Mouse (Mus musculus): ENCODE results near the gene Fbxw5.

Gene Fbxw5

GRCm38 (mm10) chr2:25500576-25501405 is at the start of gene Fbxw5:
TSS of gene Fbxw5 (plus strand) at chr2:25500750.
- DNase-seq = peak; percentile 85

DNA sequence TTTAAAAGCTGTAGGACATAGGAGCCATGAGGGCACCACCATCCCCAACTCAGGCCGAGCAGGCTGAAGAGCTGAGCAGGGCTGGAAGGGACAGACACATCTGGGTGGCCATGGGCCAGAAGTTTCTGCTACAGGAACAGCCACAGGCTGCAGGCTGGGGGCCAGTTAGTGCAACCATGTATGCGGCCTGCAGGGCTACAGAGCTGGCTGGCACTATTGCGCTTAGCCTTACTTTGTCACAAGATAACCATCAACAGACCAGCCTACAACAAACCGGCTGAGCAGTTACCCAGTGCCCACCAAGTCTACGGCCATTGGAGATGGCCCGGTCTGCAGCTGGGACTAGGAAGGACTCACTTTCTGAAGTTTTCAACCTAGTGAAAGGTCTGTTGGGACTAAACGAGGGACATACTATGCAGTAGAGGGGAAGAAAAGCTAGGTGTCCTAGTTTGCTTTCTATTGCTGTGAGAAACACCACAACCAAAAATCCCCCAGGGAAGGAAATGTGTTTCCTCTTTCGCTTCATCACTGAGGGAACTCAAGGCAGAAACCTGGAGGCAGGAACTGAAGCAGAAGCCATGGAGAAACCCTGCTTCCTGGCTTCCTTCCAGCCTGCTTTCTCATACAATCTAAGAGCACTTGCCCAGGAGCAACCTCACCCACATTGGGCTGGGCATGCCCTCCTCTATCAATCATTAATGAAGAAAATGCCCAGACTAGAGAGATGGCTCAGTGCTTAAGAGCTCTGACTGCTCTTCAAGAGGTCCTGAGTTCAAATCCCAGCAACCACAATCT is 49.5 kb upstream of the Fbxw5 start:
- no peak for DNase-seq

DNA sequence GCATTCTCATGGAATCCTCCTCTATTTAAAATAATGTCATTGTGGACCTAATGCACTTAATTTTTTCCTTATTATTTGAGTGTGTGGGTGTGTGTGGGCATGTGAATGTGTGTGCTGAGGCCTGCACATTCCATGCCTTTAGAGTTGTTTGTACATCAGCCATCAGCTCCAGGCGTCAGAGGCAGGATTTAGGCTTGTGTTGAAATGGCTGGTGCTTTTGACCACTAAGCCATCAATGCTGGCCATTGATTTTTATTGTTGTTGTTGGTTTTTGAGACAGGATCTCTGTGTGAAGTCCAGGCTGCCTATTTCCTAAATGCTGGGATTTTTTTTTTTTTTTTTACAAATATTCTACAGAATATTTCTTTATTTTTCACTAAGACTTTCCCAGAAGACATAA is 47.6 kb upstream of the Fbxw5 start:
- DNase-seq = no peak

DNA sequence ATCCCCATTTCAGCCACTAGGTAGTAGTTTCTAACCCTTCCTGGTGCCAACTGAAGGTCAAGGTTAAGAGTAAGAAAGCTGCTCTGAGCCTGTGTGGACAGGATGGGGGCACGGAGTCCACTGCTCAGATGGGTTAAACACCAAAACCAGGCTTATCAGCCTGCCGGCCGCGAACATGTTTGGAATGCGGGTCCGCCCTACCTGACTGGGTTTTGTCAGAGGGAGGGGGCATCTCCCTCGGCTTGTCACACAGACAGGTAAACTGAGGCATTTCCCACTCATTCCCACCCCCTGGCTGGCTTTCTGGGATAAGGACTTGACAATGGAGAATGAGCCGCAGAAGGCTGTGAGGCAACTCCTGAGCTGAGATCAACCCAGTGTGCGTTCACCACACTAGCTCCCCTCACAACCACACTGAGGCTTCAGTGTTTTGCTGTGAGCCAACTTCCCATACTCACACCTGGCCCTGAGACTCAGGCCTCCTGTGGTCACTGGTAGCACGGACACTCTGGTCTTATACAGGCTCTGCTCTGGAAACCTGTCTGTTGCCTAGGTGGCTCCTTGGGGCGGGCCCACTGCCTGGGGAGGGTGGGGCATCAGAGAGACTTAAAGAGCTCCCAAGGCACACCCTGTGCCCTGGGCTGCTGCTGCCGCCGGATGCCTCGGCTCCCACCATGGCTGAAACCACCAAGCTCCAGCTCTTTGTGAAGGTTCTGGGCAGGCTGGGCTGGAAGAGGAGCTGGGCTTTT is 44.2 kb upstream of the Fbxw5 start, which contains the start of gene Clic3:
Gene Clic3 (plus strand): TSS at position 634 of the 749 bp plus-strand sequence.
- no peak for DNase-seq

DNA sequence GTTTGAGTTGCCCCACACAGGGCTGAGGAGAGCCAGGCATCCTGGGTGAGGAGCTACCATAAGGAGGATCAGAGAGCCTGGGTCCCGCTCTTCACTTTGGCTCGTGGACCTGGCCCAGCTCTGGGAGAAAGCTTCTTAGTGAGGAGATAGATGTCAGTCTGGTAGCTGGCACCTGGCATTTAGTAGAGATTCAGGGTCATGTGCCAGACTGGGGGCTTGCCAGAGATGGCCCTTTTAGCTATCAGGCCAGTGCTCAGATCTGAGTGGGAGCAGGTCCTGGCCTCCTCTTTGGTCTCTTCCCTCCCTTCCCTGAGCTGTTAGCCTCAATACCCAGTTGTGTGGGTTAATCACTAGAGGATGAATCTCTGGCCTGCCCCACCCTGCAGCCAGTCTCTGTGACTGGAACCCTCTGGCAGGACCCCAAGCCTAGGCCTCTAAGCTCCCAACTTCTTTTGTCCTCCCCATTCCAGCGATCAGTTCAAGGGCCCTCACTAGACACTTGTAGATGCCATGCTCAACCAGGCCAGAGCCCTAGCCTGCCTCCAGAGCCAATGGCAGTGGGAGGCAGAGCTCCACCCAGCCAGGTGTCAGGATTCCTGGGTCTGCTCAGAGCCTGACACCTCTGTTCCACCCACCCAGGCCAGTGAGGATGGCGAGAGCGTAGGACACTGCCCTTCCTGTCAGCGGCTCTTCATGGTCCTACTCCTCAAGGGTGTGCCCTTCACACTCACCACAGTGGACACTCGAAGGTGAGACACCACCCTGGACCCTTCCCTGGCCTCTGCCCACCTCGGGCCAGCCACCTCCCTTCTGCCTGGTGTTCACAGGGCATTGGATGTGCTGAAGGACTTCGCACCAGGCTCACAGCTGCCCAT is 43.3 kb upstream of the Fbxw5 start:
- no peak for DNase-seq

- no peak for DNase-seq
Observed at GRCm38 (mm10) chr2:25458911-25459310, 41.6 kb upstream of the Fbxw5 start.

GRCm38 (mm10) chr2:25460135-25460534 is 40.4 kb upstream of the Fbxw5 start:
- DNase-seq = peak; percentile 44

DNA sequence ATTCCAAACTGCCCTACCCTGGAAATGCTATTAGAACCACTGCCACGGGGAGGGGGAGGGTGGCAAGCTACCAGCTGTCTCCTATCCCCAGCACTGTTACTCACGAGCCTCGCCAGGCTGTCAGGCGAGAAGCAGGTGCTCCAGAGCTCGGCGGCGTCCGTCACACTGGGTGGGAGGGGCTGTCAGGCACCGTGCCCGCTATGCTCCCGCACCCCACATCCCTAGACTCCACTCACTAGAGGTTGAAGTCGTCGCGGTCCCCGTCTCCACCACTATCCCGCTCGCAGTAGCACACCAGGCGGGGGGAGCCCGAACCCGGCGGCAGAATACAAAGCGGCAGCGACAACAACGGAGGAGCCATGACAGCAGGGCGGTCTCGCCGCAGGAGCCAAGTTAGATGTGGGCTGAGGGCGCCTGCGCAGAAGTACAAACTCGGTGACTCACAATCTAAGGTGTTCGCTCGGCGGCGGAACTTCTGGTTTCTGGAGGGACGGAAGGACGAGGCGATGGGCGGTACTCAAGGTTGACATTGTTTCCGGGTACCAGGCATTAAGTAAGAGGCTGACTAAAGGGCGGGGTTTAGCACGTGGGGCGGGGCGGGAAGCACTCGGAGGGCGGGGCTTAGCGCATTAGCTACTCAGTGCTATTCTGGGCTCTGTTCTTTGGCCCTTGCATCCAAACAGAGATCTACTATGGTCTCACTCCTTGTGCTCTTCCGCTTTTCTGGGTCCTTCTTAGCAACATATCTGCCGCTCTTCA is 39.8 kb upstream of the Fbxw5 start, which contains the start of gene Paxx:
Gene Paxx (minus strand): TSS at position 544 of the 759 bp plus-strand sequence.
- peak; percentile 95 for DNase-seq

- DNase-seq = no peak
Observed at GRCm38 (mm10) chr2:25461407-25461806, 39.1 kb upstream of the Fbxw5 start.

- DNase-seq = no peak
Observed at GRCm38 (mm10) chr2:25463630-25464029, 36.9 kb upstream of the Fbxw5 start.

DNA sequence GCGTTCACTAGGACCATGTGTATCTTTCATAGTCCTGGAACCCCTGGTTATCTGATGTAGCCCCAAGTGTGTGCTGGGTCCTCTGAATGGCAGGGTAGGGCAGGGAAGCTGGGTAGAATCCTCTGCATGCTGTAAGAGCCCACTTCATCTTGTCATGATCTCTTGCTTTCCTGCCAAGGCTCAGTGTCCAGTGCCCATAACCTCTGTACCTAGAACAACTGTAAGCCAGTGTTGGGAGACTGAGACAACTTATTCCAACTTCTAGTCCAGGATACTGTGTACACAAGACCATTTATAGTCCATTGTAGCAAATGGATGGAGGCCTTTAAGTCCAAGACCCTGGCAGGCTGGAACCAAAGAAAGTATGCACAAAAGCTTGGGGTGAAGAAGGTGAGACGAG is 35.3 kb upstream of the Fbxw5 start:
- no peak for DNase-seq

DNA sequence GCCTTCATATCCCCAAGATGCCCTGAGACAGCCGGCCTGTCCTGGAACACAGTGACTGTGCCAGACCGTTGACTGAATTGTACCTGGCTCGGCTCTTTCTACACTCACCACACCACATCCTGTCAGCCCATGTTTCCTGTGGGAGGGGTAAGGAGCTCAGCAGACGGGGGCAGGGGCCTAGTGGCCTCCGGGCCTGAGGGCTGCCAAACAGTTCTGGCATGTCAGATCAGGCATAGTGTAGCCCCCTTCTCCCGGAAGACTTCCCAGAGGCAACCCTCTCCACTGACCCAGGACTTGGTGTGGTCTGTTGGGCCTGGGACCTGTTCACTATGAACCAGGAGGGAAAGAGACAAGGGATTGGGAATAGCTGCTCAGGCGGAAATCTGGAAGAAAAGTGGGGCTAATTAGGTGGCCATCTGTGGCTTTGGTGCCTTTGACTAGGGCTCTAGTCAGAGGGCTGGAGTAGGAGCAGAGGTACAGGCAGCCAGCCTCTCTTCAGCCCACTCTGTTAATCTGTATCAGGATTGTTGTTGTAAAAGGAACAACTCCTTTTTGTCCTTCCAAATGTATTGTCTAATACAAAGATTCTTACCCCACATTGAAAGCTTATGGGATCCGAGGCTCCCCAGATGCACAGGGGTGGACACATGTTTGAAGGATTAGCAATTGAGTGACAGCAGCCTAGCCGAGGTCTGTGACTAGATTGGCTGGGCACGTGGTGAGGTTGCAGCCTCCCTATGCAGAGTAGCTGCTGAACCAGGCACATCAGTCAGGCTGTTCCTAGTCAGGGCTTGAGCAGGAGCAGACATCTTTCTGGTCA is 34.5 kb upstream of the Fbxw5 start:
- DNase-seq = peak; percentile 78

DNA sequence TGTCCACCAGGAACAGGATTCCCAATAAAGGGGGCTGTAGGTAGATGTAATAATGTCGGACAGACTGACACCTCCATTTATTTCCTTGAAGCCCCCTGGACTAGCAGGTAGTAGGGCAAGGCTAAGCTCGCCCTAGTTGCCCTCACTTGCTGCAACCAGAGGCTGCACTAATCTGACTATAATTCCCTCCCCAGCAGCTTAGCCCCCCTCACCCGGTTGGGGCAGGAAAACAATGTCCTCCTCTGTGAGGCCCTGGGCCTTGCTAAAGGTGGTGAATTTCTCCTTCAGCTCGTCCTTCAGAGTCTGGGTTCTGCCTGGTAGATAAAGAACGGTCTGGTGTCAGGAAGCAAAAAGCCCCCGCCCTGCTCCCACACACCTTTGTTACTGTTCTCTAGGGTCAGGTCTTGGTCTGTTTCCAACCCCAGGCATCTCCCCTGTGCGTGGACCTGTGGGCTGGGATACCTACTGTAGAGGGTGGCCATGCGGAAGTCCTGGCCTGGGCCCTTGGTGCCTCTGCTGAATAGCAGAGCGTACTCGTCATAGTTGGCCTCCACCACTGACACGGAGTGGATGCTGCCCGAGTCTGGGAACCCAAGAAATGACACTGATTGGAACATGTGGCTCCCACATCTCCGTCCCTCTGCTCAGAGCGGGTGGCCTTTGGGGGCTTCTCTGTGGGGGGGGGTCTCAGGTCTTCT is 32.8 kb upstream of the Fbxw5 start:
- no peak for DNase-seq

- DNase-seq = no peak
Observed at GRCm38 (mm10) chr2:25468962-25469915, 31.3 kb upstream of the Fbxw5 start.

DNA sequence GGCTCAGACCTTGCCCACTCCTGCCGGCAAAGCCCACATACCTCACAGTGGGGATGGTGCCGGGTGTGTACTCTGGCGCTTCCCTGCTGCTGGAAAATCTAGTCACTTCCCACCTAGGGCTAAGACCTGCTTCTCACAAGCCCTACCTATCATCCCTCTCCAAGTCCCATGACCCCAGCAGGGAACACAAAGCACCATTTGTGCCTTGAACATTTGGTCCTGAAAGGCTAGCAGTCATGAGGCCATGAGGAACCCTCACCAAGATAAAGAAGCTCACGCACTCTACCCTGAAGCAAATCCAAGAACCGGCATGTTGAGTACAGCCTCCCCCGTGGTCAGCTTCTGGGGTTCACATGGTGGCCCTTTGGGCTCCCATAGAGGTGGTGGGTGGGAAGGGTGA is 30.6 kb upstream of the Fbxw5 start, which contains the start of gene Ptgds:
Gene Ptgds (minus strand): TSS at position 78 of the 400 bp plus-strand sequence.
- no peak for DNase-seq

- DNase-seq = no peak
Observed at GRCm38 (mm10) chr2:25472550-25472949, 28.0 kb upstream of the Fbxw5 start.

- no peak for DNase-seq
Observed at GRCm38 (mm10) chr2:25477541-25477940, 23.0 kb upstream of the Fbxw5 start.

DNA sequence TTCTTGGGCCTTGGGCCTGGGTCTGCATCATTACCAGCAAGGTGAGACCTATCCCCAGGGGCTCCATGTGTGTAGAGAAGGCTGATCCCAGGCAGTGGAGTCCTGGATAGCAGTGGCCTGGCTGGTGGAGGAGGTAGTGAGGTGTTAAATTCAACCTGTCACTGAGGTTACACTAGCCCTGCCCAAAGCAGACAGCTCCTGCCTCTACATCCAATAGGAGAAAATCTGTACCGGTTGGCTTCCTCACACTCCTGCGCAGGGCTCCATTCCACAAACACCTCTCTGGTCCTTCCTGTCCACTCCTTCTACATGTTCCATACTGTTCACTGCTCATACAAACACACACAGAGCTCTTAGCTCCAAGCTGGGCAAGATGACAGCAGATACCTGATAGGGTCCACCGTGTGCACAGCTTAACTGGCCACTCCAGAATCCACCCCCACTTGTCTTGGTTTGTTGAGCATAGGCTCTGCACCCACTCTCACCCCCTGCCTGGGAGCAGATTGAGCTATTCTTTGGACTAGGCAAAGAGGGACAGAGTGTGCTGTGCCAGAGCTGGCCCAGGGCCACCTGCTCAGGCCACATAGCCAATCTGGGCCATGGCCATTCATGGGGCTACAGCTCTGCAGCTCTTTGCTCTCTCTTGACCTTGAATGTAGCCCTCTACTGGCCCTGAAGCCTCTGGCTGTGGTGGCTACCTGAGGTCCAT is 22.4 kb upstream of the Fbxw5 start:
- no peak for DNase-seq

Measured in thymus, postnatal 4 days (tissue).